8 mouse cellular contexts compared by ENCODE assay signal in the genomic region with DNA sequence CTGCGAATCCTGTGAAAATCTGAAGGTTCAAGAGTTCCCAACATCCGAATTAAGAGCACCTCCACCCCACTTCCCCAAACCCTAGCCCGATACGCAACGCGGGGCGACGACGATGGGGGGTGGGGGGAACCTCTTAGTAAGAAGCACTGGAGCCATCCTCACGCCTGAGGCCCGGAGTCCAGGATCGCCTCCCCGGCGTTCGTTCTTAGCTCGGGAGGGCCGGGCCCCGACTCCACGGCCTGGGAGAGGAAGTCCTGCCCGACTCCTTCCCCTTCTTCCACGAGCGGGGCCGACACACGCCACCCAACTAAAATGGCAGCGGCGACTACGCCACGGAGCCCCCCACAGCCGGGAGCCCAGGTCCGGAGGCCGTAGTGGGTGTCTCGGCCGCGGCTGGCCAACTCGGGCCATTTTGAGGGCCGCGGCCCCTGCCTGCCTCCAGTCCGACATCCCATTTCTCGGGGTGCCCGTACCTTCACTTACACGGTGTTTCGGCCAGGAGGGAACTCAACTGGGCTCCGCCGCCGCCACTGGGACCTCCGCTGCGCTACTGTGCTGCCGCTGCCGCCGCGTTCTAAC. TPM values are rescaled to one million over a fixed set of nuclear protein-coding genes. Genes with fewer than 3 reads are reported as not detected.
DNase-seq lines count a peak whose midpoint lies in the region; ATAC-seq and TF ChIP-seq lines count a peak whose summit lies in the region.

No protein-coding gene starts in this region.

- WGBS in heart, postnatal 0 days: 26% methylated on average over 47 of the region's 51 CpGs
- 22% methylated on average over 36 of the region's 51 CpGs for WGBS in midbrain, embryonic 11.5 days
- WGBS in stomach, embryonic 15.5 days: 15% methylated on average over 50 of the region's 51 CpGs

- no peaks in the 10 kb centered on the region for H3K4me1 ChIP-seq in heart, postnatal 0 days (ENCODE audit: control insufficient read depth, insufficient read depth)
- no peaks in the 10 kb centered on the region for H3K4me1 ChIP-seq in midbrain, embryonic 11.5 days (ENCODE audit: control insufficient read depth, insufficient read depth, low read length)
- H3K4me1 ChIP-seq in stomach, embryonic 15.5 days: no peaks in the 10 kb centered on the region

- peaks cover 50% of the 10 kb centered on the region for H3K79me3 ChIP-seq in C2C12 (ENCODE audit: low read depth)

- TF ChIP-seq CTCF in C2C12 (IDR thresholded peaks at IDR 0.05; ENCODE audit: control insufficient read depth, insufficient read depth, insufficient read length): no peak
- TF ChIP-seq CTCF in heart, postnatal 0 days (IDR thresholded peaks at IDR 0.05; ENCODE audit: low read depth): no peak

- intact Hi-C loops in left cerebral cortex, postnatal 4 days (cut with DNase I): no loop called here

- H3K79me2 ChIP-seq in C2C12 (ENCODE audit: control insufficient read depth, insufficient read depth): peaks cover 54% of the 10 kb centered on the region

- ATAC-seq in heart, postnatal 0 days (ENCODE audit: insufficient read depth, low read depth): peak; percentile 12; the same call in 1 of the 2 replicates
- peak; percentile 58 for ATAC-seq in midbrain, embryonic 11.5 days (ENCODE audit: low FRiP score)
- 0 out of 2 replicates have a peak, but pooled peaks have one; percentile 17 for ATAC-seq in stomach, embryonic 15.5 days (ENCODE audit: insufficient read depth, low FRiP score, low read depth)

- no peaks in the 10 kb centered on the region for H3K27me3 ChIP-seq in C2C12 (ENCODE audit: control insufficient read depth, insufficient read depth, insufficient read length)
- no peaks in the 10 kb centered on the region for H3K27me3 ChIP-seq in heart, postnatal 0 days (ENCODE audit: control insufficient read depth, insufficient read depth, low read length)
- H3K27me3 ChIP-seq in midbrain, embryonic 11.5 days (ENCODE audit: control insufficient read depth, insufficient read depth, low read length): peaks cover 6% of the 10 kb centered on the region; the same call in 1 of the 2 replicates
- no peaks in the 10 kb centered on the region; the same call in 1 of the 2 replicates for H3K27me3 ChIP-seq in stomach, embryonic 15.5 days (replicated peaks)

- H3K4me3 ChIP-seq in C2C12 (ENCODE audit: insufficient read depth, poor library complexity, severe bottlenecking): peak overlapping the region; percentile 65
- H3K4me3 ChIP-seq in heart, postnatal 0 days (ENCODE audit: low read depth, low read length): peak overlapping the region; percentile 90
- H3K4me3 ChIP-seq in midbrain, embryonic 11.5 days (ENCODE audit: low read depth, low read length): peak overlapping the region; percentile 60
- H3K4me3 ChIP-seq in stomach, embryonic 15.5 days (replicated peaks): peak overlapping the region; percentile 67

- peak overlapping the region; percentile 92 for H3ac ChIP-seq in C2C12 (ENCODE audit: control insufficient read depth, insufficient read length, low read depth)

- DNase-seq in embryo, embryonic 10.5 days (ENCODE audit: low spot score): peak; percentile 22
- DNase-seq in embryo, embryonic 9.5 days (ENCODE audit: extremely low spot score): no peak
- peak; percentile 18 for DNase-seq in c-Kit-positive CD71-negative TER-119-negative erythroid progenitor cells, embryonic 14.5 days (ENCODE audit: low read depth)
- no peak for DNase-seq in heart, postnatal 0 days (ENCODE audit: low spot score)
- peak; percentile 12 for DNase-seq in left cerebral cortex, postnatal 4 days
- DNase-seq in midbrain, embryonic 11.5 days (ENCODE audit: low spot score, missing footprints): peak; percentile 90

- H3K27ac ChIP-seq in heart, postnatal 0 days (ENCODE audit: low read depth): peak overlapping the region; percentile 97
- H3K27ac ChIP-seq in midbrain, embryonic 11.5 days (ENCODE audit: low read depth, low read length): peak overlapping the region; percentile 74
- H3K27ac ChIP-seq in stomach, embryonic 15.5 days: peak overlapping the region; percentile 93

- peak overlapping the region; percentile 95 for H3K9ac ChIP-seq in heart, postnatal 0 days (replicated peaks; ENCODE audit: low read depth, low read length)
- peak overlapping the region; percentile 70 for H3K9ac ChIP-seq in midbrain, embryonic 11.5 days (ENCODE audit: low read length)
- peak overlapping the region; percentile 76 for H3K9ac ChIP-seq in stomach, embryonic 15.5 days

- no peak for TF ChIP-seq EP300 in heart, postnatal 0 days (IDR thresholded peaks at IDR 0.05; ENCODE audit: low read depth)

- no peaks in the 10 kb centered on the region for H3K9me3 ChIP-seq in heart, postnatal 0 days (replicated peaks; ENCODE audit: control insufficient read depth, low read length)
- H3K9me3 ChIP-seq in midbrain, embryonic 11.5 days (ENCODE audit: control insufficient read depth, low read length): no peaks in the 10 kb centered on the region
- H3K9me3 ChIP-seq in stomach, embryonic 15.5 days: no peaks in the 10 kb centered on the region

- H3K36me3 ChIP-seq in C2C12 (ENCODE audit: control insufficient read depth, insufficient read depth): peaks cover 32% of the 10 kb centered on the region
- no peaks in the 10 kb centered on the region for H3K36me3 ChIP-seq in heart, postnatal 0 days (replicated peaks; ENCODE audit: control insufficient read depth, insufficient read depth, low read length)
- H3K36me3 ChIP-seq in midbrain, embryonic 11.5 days (ENCODE audit: control insufficient read depth, insufficient read depth, low read length): no peaks in the 10 kb centered on the region
- H3K36me3 ChIP-seq in stomach, embryonic 15.5 days: no peaks in the 10 kb centered on the region

- H3K4me2 ChIP-seq in heart, postnatal 0 days (ENCODE audit: low read depth, low read length): peak overlapping the region; percentile 62
- H3K4me2 ChIP-seq in midbrain, embryonic 11.5 days: peak overlapping the region; percentile 42
- peak overlapping the region; percentile 47; the same call in 1 of the 2 replicates for H3K4me2 ChIP-seq in stomach, embryonic 15.5 days

TF ChIP-seq in C2C12, 6 proteins besides CTCF, POLR2A, EP300 and RAD21:
- TF ChIP-seq MAX (IDR thresholded peaks at IDR 0.05): no peak
- no peak for TF ChIP-seq FOSL1 (IDR thresholded peaks at IDR 0.05; ENCODE audit: insufficient read depth, low read length, poor library complexity, severe bottlenecking)
- no peak for TF ChIP-seq MYOD1 (IDR thresholded peaks at IDR 0.05; ENCODE audit: control insufficient read depth, insufficient read length, low read depth)
- TF ChIP-seq MYOG (IDR thresholded peaks at IDR 0.05; ENCODE audit: control insufficient read depth, extremely low read depth, insufficient read length): no peak
- TF ChIP-seq CEBPB (IDR thresholded peaks at IDR 0.05; ENCODE audit: low read depth): no peak

RNA-seq across cellular contexts. Expression of gene Rlim, which starts 0.4 kb away (rescaled TPM):
- polyA plus RNA-seq in C2C12 (2012; fragmentation: generic; extraction: Trizol): 6.8 TPM
- 21.6 and 29.4 TPM in 2 replicates for total RNA-seq in heart, postnatal 0 days (2014; rRNA removed; ENCODE audit: low replicate concordance)
- 9.4 and 11.5 TPM in 2 replicates for polyA plus RNA-seq in heart, postnatal 0 days (2015; fragmentation: Nextera tagmentation; extraction: Ambion mirVana)
- total RNA-seq in left cerebral cortex, postnatal 4 days (2021): 10 to 100 TPM; 49.9 to 55.1 TPM
- polyA plus RNA-seq in midbrain, embryonic 11.5 days (2014; fragmentation: Nextera tagmentation; extraction: Ambion mirVana): 37.7 and 43.1 TPM in 2 replicates
- polyA plus RNA-seq in stomach, embryonic 15.5 days (2015; fragmentation: Nextera tagmentation; extraction: Ambion mirVana): 30.6 and 34.3 TPM in 2 replicates

Comparison
In these comparisons a context has a peak if more than half of its experiments do, and no peak if none do; other contexts are left out.
1. DNase-seq: peak in embryo, embryonic 10.5 days (single experiment), c-Kit-positive CD71-negative TER-119-negative erythroid progenitor cells, embryonic 14.5 days (single experiment), left cerebral cortex, postnatal 4 days (single experiment) and midbrain, embryonic 11.5 days (single experiment); none in embryo, embryonic 9.5 days (single experiment) and heart, postnatal 0 days (single experiment).
2. Peak in every context shown above with its lines, with median percentiles within 50 percentile points of each other: H3K4me3 ChIP-seq, ATAC-seq, H3K27ac ChIP-seq, H3K4me2 ChIP-seq and H3K9ac ChIP-seq.